Mouse (Mus musculus): ENCODE data around the gene Dlg2. TPM values are rescaled to one million over a fixed set of nuclear protein-coding genes. Genes with fewer than 3 reads are reported as not detected.

Dlg2 gene
- polyA plus RNA-seq, 1 experiment, result 0.01 TPM

DNA sequence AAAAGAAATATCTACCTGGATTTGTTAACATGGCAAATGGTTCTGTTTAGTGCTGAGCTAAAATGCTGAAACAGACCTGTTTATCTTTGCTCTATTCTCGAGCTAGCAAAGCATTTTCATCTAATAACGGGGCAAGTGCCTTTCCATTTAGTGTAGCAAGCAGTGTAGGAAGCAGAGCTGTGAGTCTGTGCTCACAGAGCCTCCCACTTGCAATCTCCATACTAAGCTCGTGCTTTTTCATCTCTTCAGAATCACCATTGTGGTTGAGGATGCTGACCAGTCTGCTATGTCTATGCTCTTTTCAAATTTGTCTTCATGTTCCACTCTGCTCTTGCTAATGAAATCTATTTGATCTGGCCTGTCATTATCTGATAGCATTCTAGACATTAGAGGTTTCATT is 1002.7 kb downstream of the Dlg2 start:
- Histone ChIP-seq H3K4me3 (ENCODE audit: insufficient read depth, poor library complexity, severe bottlenecking) (no peak overlapping the region), H3K27me3 (ENCODE audit: control insufficient read depth, insufficient read depth, insufficient read length) (no peaks in the 10 kb centered on the region), H3K79me2 (ENCODE audit: control insufficient read depth, insufficient read depth) (no peaks in the 10 kb centered on the region), H3K36me3 (ENCODE audit: control insufficient read depth, insufficient read depth) (no peaks in the 10 kb centered on the region), H3ac (ENCODE audit: control insufficient read depth, insufficient read length, low read depth) (no peak overlapping the region), H3K79me3 (ENCODE audit: low read depth) (no peaks in the 10 kb centered on the region)
- TF ChIP-seq MYOG (IDR thresholded peaks at IDR 0.05; ENCODE audit: control insufficient read depth, extremely low read depth, insufficient read length) (no peak), MAX (IDR thresholded peaks at IDR 0.05) (no peak), USF1 (IDR thresholded peaks at IDR 0.05; ENCODE audit: low read depth) (no peak), FOSL1 (IDR thresholded peaks at IDR 0.05; ENCODE audit: insufficient read depth, low read length, poor library complexity, severe bottlenecking) (no peak), CEBPB (IDR thresholded peaks at IDR 0.05; ENCODE audit: low read depth) (no peak), CTCF (IDR thresholded peaks at IDR 0.05; ENCODE audit: control insufficient read depth, insufficient read depth, insufficient read length) (no peak), MYOD1 (IDR thresholded peaks at IDR 0.05; ENCODE audit: control insufficient read depth, insufficient read length, low read depth) (no peak)

- Histone ChIP-seq H3K79me3 (ENCODE audit: low read depth) (no peaks in the 10 kb centered on the region), H3K4me3 (ENCODE audit: insufficient read depth, poor library complexity, severe bottlenecking) (no peak overlapping the region), H3K36me3 (ENCODE audit: control insufficient read depth, insufficient read depth) (no peaks in the 10 kb centered on the region), H3ac (ENCODE audit: control insufficient read depth, insufficient read length, low read depth) (no peak overlapping the region), H3K79me2 (ENCODE audit: control insufficient read depth, insufficient read depth) (no peaks in the 10 kb centered on the region), H3K27me3 (ENCODE audit: control insufficient read depth, insufficient read depth, insufficient read length) (no peaks in the 10 kb centered on the region)
- TF ChIP-seq CTCF (IDR thresholded peaks at IDR 0.05; ENCODE audit: control insufficient read depth, insufficient read depth, insufficient read length) (no peak), MYOD1 (IDR thresholded peaks at IDR 0.05; ENCODE audit: control insufficient read depth, insufficient read length, low read depth) (no peak), FOSL1 (IDR thresholded peaks at IDR 0.05; ENCODE audit: insufficient read depth, low read length, poor library complexity, severe bottlenecking) (no peak), CEBPB (IDR thresholded peaks at IDR 0.05; ENCODE audit: low read depth) (no peak), MYOG (IDR thresholded peaks at IDR 0.05; ENCODE audit: control insufficient read depth, extremely low read depth, insufficient read length) (no peak), USF1 (IDR thresholded peaks at IDR 0.05; ENCODE audit: low read depth) (no peak), MAX (IDR thresholded peaks at IDR 0.05) (no peak)
These were observed 1005.2 kb downstream of the Dlg2 start for GRCm38 (mm10) chr7:91481574-91482197.

DNA sequence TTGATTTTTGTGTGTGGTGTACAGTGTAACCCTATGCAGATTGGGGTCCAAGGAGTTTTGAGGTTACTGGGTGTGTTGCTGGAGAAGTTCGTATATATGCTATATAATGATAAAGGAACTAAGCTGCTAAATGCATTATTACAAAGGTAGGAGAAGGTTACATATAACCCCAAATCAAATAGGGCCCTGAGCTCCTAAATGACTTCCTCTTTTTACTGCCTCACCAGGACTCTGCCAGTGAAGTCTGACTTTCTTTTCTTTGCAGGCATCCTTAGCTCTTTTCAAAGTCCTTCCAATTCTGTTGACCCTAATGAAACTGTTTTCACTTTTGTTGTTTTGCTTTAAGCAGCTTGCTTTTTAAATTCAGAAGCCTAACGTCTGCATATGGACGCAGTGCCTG is 1016.8 kb downstream of the Dlg2 start:
- H3K4me3 ChIP-seq (ENCODE audit: insufficient read depth, poor library complexity, severe bottlenecking), result no peak overlapping the region
- H3K27me3 ChIP-seq (ENCODE audit: control insufficient read depth, insufficient read depth, insufficient read length), result no peaks in the 10 kb centered on the region
- no peak overlapping the region for H3ac ChIP-seq (ENCODE audit: control insufficient read depth, insufficient read length, low read depth)
- H3K79me2 ChIP-seq (ENCODE audit: control insufficient read depth, insufficient read depth), result no peaks in the 10 kb centered on the region
- no peaks in the 10 kb centered on the region for H3K36me3 ChIP-seq (ENCODE audit: control insufficient read depth, insufficient read depth)
- no peaks in the 10 kb centered on the region for H3K79me3 ChIP-seq (ENCODE audit: low read depth)
- no peak for TF ChIP-seq MYOG (IDR thresholded peaks at IDR 0.05; ENCODE audit: control insufficient read depth, extremely low read depth, insufficient read length)
- no peak for TF ChIP-seq MYOD1 (IDR thresholded peaks at IDR 0.05; ENCODE audit: control insufficient read depth, insufficient read length, low read depth)
- TF ChIP-seq CEBPB (IDR thresholded peaks at IDR 0.05; ENCODE audit: low read depth), result no peak
- no peak for TF ChIP-seq CTCF (IDR thresholded peaks at IDR 0.05; ENCODE audit: control insufficient read depth, insufficient read depth, insufficient read length)
- TF ChIP-seq MAX (IDR thresholded peaks at IDR 0.05), result no peak
- TF ChIP-seq FOSL1 (IDR thresholded peaks at IDR 0.05; ENCODE audit: insufficient read depth, low read length, poor library complexity, severe bottlenecking), result no peak
- no peak for TF ChIP-seq USF1 (IDR thresholded peaks at IDR 0.05; ENCODE audit: low read depth)

DNA sequence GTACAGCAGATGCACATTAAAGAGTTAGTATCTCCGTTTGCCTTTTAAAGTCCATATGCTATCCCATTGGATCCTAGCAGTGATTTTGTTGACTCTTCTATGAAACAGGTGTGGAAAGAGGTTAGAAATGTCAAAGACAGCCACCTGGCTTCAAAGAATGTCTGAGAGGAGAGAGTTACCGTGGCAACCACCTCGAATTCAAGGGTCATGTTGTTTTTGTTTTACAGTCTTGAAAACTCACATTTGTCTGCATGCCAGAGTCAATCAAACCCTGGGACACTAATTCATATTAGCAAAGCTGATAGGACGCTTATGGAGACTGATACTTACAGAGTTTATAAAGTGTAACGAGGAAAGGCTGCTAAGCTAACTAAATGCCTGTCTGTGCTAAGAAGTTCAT is 1019.1 kb downstream of the Dlg2 start:
- no peaks in the 10 kb centered on the region for H3K79me3 ChIP-seq (ENCODE audit: low read depth)
- no peaks in the 10 kb centered on the region for H3K27me3 ChIP-seq (ENCODE audit: control insufficient read depth, insufficient read depth, insufficient read length)
- H3K79me2 ChIP-seq (ENCODE audit: control insufficient read depth, insufficient read depth), result no peaks in the 10 kb centered on the region
- H3ac ChIP-seq (ENCODE audit: control insufficient read depth, insufficient read length, low read depth), result no peak overlapping the region
- no peak overlapping the region for H3K4me3 ChIP-seq (ENCODE audit: insufficient read depth, poor library complexity, severe bottlenecking)
- TF ChIP-seq FOSL1 (IDR thresholded peaks at IDR 0.05; ENCODE audit: insufficient read depth, low read length, poor library complexity, severe bottlenecking) (no peak), CEBPB (IDR thresholded peaks at IDR 0.05; ENCODE audit: low read depth) (no peak)
- no peaks in the 10 kb centered on the region for H3K36me3 ChIP-seq (ENCODE audit: control insufficient read depth, insufficient read depth)

DNA sequence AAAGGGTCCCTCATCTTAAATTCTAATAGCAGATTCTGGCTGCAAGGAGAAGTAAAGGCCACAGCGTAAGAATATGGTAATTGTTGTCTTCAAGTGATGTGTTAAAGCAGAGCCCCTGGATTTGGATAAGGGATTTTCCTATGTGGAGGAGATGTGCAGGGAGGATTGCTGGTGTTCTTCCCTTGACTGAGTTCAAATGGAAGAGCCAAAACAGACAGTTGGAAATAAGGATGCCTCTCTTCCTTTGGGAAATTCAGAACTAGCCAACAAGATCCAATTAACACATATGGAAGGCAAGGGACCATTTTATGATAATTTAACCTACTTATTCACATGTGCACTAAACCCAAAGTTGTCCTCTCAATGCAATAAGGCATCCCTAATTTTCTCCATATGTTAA is 1034.6 kb downstream of the Dlg2 start:
- no peaks in the 10 kb centered on the region for H3K36me3 ChIP-seq (ENCODE audit: control insufficient read depth, insufficient read depth)

DNA sequence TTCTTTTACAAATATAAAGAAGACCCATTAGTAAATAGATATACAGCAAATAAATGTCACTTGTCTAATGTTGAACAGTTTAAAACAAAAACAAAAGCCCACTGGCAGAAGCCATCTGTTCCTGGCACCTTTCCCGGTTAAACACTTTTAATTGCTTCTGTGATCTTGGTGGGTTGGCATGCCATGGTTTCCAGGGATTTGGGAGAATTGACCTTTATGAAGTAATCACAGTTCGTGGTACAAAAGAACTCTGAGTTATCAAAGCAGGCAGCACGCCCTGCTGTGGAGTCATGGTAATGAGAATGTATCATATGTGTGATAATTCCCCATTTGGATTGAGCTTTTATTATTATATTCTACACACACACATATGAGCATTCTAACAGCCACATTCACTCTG is 1038.0 kb downstream of the Dlg2 start:
- Histone ChIP-seq H3K27me3 (ENCODE audit: control insufficient read depth, insufficient read depth, insufficient read length) (no peaks in the 10 kb centered on the region), H3K4me3 (ENCODE audit: insufficient read depth, poor library complexity, severe bottlenecking) (no peak overlapping the region), H3K36me3 (ENCODE audit: control insufficient read depth, insufficient read depth) (no peaks in the 10 kb centered on the region), H3K79me3 (ENCODE audit: low read depth) (no peaks in the 10 kb centered on the region), H3ac (ENCODE audit: control insufficient read depth, insufficient read length, low read depth) (no peak overlapping the region), H3K79me2 (ENCODE audit: control insufficient read depth, insufficient read depth) (no peaks in the 10 kb centered on the region)
- TF ChIP-seq FOSL1 (IDR thresholded peaks at IDR 0.05; ENCODE audit: insufficient read depth, low read length, poor library complexity, severe bottlenecking), result no peak
- no peak for TF ChIP-seq CTCF (IDR thresholded peaks at IDR 0.05; ENCODE audit: control insufficient read depth, insufficient read depth, insufficient read length)
- no peak for TF ChIP-seq MYOD1 (IDR thresholded peaks at IDR 0.05; ENCODE audit: control insufficient read depth, insufficient read length, low read depth)
- no peak for TF ChIP-seq MYOG (IDR thresholded peaks at IDR 0.05; ENCODE audit: control insufficient read depth, extremely low read depth, insufficient read length)
- no peak for TF ChIP-seq MAX (IDR thresholded peaks at IDR 0.05)
- TF ChIP-seq USF1 (IDR thresholded peaks at IDR 0.05; ENCODE audit: low read depth), result no peak
- no peak for TF ChIP-seq CEBPB (IDR thresholded peaks at IDR 0.05; ENCODE audit: low read depth)

More for the DNA sequence above, 1034.6 kb downstream of the Dlg2 start:
- H3ac ChIP-seq (ENCODE audit: control insufficient read depth, insufficient read length, low read depth), result no peak overlapping the region
- TF ChIP-seq CEBPB (IDR thresholded peaks at IDR 0.05; ENCODE audit: low read depth) (no peak), CTCF (IDR thresholded peaks at IDR 0.05; ENCODE audit: control insufficient read depth, insufficient read depth, insufficient read length) (no peak), USF1 (IDR thresholded peaks at IDR 0.05; ENCODE audit: low read depth) (no peak), MYOG (IDR thresholded peaks at IDR 0.05; ENCODE audit: control insufficient read depth, extremely low read depth, insufficient read length) (no peak), FOSL1 (IDR thresholded peaks at IDR 0.05; ENCODE audit: insufficient read depth, low read length, poor library complexity, severe bottlenecking) (no peak), MYOD1 (IDR thresholded peaks at IDR 0.05; ENCODE audit: control insufficient read depth, insufficient read length, low read depth) (no peak), MAX (IDR thresholded peaks at IDR 0.05) (no peak)
- H3K4me3 ChIP-seq (ENCODE audit: insufficient read depth, poor library complexity, severe bottlenecking), result no peak overlapping the region
- no peaks in the 10 kb centered on the region for H3K79me3 ChIP-seq (ENCODE audit: low read depth)
- H3K79me2 ChIP-seq (ENCODE audit: control insufficient read depth, insufficient read depth), result no peaks in the 10 kb centered on the region
- H3K27me3 ChIP-seq (ENCODE audit: control insufficient read depth, insufficient read depth, insufficient read length), result no peaks in the 10 kb centered on the region

Data from C2C12 (cell line).